Mouse (Mus musculus) left cerebral cortex, adult 18-20 months (tissue): ENCODE data around the gene Lpin2. TPM values are rescaled to one million over a fixed set of nuclear protein-coding genes. Genes with fewer than 3 reads are reported as not detected.
A peak's percentile ranks its signal among the peaks of the same experiment; 100 is the strongest.

Experiments
- DNase-seq, 2 experiments: peaks; one replicate each; pipeline ENCODE4 v3.0.0; 2021 to 2022; ENCODE audit warnings: low spot score in 2 of 2, mixed read lengths in 1 of 2
- long read RNA-seq, 2 experiments: library from polyadenylated mRNA; stranded (forward); transcript quantifications; one replicate each; pipeline ENCODE4 v2.0.0; 2021
- total RNA-seq, 2 experiments: library from RNA; stranded (reverse); gene quantifications; 2 replicates each; pipeline ENCODE4 v1.2.3; 2021

Lpin2 gene
- total RNA-seq = 10 to 100 TPM; 77.7 to 89.3 TPM
- long read RNA-seq, experiment 1, full-length matches to known transcripts = 1 of 29 reads
- long read RNA-seq, experiment 1, partial matches to known transcripts = 11 of 29 reads
- long read RNA-seq, experiment 1, other reads (novel, unspliced or antisense) = 17 of 29 reads
- long read RNA-seq, experiment 2, partial matches to known transcripts = 12 of 23 reads
- long read RNA-seq, experiment 2, other reads (novel, unspliced or antisense) = 11 of 23 reads

DNA sequence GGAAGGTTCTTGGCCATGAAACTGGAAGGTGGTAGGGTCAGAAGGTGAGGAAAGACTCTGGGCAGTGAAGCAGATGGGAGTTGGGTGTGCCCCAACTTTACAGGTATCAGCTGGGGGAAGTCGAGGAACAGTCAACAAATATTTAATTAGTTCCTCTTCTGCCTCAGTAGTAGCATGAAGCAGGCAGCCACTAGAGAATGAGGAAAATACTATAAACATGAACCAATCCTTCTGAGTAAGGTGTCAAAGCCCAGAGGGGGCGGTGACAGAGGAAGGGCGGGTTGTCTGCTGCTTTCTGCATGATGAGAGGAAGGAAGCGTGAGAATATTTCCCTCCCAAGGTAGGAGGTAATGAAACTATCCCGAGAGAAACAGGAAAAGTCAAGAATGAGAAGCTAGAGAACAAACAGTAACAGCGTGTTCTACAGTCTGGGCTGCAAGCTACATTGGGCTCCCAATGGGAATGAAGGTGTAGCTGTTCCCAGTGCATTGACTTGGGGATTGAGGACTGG lies at the start of gene Lpin2:
Gene Lpin2, plus strand, starts transcription at position 350 of the 511 bp plus-strand sequence.
- DNase-seq = no peak

DNA sequence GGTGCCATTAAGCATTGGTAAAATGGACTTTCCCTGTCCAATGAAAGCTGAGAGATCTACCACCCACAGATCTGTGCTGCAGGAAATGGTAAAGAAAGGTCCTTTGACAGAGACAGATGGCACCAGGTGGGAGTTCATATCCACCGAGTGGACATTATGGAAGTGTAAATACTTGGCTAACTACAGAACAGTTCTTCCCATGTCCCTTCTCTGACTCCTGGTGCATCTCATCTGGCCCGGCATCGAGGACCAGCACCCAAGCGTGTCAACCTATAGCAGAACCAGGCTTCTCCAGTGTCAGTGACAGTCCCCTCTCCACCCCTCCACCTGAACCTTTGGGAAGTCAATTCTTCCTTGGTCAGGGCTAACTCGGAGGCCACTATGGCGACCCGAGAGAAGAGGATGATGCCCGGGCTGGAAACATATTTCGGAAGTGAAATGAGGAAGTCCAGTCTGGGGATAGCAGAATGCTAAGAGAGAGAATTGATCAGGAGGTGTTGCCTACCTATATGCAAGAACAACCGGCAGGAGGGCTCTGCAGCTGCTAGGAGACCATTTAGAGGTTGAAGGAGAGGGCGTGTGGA lies 49.4 kb upstream of the Lpin2 start:
- DNase-seq = no peak

DNA sequence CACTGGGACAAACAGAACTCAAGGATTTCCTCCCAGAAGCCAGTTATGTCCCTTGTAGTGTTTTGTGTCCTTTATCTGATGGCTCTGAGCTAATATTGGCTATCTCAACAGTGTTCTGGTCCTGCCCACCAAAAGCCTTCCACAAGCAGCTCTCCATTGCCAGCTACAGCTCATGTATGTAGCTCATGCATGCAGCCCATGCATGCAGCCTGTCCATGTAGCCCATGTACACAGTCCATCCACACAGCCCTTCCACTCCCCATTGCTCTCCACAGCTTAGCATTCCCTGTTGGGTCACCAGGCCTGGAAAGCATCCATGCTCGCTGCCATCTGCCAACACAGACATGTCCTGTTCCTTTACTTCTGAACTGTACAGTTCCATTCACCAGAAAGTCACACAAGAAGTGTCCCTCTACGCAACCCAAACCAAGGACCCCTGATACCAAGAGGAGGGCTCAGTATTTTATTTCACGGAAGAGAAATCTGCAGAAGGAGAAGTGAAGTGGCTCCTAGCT lies 47.9 kb upstream of the Lpin2 start:
- DNase-seq = no peak

- DNase-seq = no peak
Measured at GRCm38 (mm10) chr17:71135108-71135507, 47.3 kb upstream of the Lpin2 start.

DNA sequence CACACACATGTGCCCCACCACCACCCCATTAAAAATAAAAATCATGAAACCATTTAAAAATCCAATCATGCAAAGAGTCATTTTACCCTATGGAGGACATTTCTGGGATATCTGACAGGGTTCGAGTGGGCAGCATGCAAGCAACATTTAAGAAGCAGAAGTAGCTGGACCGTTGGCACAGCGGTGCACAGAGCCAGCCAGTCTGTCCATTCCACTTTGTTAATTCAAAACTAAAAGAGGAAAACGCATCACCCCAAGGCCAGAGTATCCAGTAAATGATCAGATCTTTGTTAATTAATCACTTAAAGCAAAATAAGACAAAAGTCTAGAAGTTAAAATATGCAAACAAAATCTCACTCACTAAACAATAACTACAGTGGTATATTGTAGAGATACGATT lies 46.5 kb upstream of the Lpin2 start:
- no peak for DNase-seq

DNA sequence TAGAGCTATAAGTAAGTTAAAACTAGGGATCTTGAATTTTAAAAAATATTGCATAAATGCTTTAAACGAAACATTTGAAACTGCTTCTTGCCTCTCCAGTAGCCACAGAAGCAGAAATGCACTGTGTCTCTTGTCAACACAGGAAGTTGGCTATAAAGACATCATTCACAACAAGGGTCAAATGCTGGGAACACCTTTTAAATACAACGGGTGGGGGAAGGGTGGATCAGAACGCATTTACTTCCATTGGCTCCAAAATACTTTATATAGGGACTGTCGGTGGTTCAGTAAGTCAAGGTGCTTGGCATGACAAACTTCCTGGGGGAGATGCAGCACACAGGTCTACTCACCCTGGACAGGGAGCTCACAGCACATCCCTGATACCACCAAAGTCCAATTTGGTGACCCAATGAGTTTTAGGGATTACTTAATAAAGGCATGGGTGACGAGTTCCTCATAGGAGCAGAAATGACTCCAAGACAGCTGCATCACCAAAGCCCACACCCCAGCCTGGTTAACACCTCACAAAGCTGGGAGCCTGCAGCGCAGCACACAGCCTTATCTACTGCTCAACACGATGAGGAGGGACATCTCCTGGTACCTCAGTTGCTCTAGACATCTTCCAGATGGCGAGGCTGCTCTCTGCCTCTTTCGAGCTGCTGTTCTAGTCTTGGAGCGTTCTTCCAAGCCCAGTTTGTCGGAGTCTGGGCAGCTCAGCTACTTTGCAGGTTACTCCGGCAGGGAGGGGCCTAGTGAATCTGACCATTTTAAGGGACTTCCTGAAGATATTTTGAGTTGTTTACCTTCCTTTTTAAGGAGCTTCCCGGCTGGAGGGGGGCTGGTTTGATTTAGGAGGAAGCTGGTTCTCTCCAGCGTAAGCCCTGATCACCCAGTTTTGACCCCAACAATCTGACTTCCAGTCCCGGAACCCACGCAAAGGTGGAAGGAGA lies 45.7 kb upstream of the Lpin2 start:
- no peak for DNase-seq

DNA sequence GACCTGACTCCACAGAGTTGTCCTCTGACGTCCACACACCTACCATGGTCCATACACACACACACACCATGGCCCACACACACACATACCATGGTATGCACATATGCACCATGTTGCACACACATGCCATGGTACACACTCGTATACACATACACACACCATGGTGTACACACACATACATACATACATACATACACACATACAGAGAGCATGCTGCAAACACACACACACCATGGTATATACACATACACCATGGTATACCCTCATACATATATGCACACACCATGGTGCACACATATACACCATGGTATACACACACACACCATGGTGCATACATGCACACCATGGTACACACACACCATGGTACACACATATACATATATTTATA lies 45.0 kb upstream of the Lpin2 start:
- no peak for DNase-seq

GRCm38 (mm10) chr17:71142068-71142467 lies 40.3 kb upstream of the Lpin2 start:
- no peak for DNase-seq

- no peak for DNase-seq
Measured at GRCm38 (mm10) chr17:71143155-71143554, 39.2 kb upstream of the Lpin2 start.

- no peak for DNase-seq
Measured at GRCm38 (mm10) chr17:71144322-71145116, 37.8 kb upstream of the Lpin2 start.

- DNase-seq = no peak
Measured at GRCm38 (mm10) chr17:71145248-71145961, 37.0 kb upstream of the Lpin2 start.

DNA sequence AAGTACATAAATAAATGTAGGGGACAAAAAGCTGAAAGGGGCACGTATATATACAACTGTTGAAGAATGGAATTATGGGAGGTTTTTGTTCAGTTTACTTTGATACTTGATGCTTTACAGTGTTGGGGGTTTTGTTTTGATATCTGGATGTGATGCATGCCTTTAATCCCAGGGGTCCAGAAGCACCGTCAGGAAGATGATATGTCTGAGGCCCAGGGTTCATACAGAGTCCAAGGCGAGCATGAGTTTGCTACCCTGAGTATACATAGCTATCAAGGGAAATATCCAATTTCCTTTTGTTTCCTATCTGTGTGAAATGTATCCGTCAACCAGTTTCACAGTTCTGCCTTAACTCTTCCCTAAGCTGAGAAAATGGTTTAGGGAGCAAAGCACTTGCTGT lies 29.0 kb upstream of the Lpin2 start:
- no peak for DNase-seq

GRCm38 (mm10) chr17:71155271-71155670 lies 27.1 kb upstream of the Lpin2 start:
- DNase-seq = no peak

- no peak for DNase-seq
Measured at GRCm38 (mm10) chr17:71159152-71159567, 23.2 kb upstream of the Lpin2 start.

DNA sequence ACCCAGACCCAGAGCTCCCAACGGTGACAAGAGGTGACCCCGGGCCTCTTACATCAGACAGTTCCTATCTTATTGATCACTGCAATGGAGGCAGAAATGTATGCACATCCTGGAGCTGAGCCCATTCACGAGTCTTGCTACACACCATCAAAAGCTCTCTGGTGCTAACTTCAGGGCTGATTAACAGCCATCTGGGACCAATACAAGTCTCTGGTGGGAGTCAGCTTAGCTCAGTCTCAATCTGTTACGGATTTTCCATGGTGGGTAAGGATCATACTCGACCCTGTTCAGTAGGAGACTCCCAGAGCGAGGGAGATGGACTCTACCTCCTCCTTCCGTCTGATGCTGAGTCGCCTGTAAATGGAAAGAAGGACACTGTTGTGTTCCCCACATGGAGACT lies 22.6 kb upstream of the Lpin2 start:
- no peak for DNase-seq

GRCm38 (mm10) chr17:71160244-71160995 lies 21.9 kb upstream of the Lpin2 start:
- DNase-seq = no peak

DNA sequence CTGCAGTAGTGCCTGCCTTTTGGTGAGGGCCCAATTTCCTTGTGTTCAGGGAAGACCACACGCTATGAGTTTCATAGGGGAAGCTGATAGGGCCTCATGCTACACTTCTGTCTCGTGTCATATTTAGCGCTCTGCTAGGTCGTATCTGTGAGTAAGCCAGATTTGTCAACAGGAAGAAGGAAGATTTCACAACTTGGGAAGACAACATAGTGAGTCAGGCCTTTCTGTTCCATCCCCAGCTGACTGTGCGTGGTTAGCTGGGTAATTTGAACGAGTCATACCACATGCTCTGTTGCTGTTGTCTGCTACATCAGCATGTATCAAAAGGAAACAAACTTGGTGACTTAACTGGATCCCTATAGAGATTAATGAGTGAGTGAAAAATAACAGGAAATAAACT lies 17.4 kb upstream of the Lpin2 start:
- no peak for DNase-seq

GRCm38 (mm10) chr17:71168205-71168815 lies 14.1 kb upstream of the Lpin2 start:
- DNase-seq = no peak

GRCm38 (mm10) chr17:71168846-71169245 lies 13.5 kb upstream of the Lpin2 start:
- peak; percentile 50 to 69 for DNase-seq
